Mouse (Mus musculus): ENCODE results near the gene Mlycd. TPM values are rescaled to one million over a fixed set of nuclear protein-coding genes. Genes with fewer than 3 reads are reported as not detected.

Mlycd gene
- polyA plus RNA-seq, 1 experiment = 4.7 TPM

GRCm38 (mm10) chr8:119437506-119437905 lies 42.8 kb downstream of the Mlycd start:
- 33% methylated on average over 11 of the region's 11 CpGs for WGBS
- H3K4me1 ChIP-seq (ENCODE audit: control insufficient read depth, insufficient read depth, low read length) = peaks cover 8% of the 10 kb centered on the region
- H3K4me3 ChIP-seq (replicated peaks; ENCODE audit: control insufficient read depth, low read depth, low read length) = peak overlapping the region; percentile 68
- TF ChIP-seq POLR2A (IDR thresholded peaks at IDR 0.05; ENCODE audit: borderline replicate concordance, control insufficient read depth, low read depth, low read length) (no peak), CTCF (IDR thresholded peaks at IDR 0.05; ENCODE audit: control insufficient read depth, insufficient read depth, low read length) (no peak)
- peak overlapping the region; percentile 84 for H3K27ac ChIP-seq (ENCODE audit: control insufficient read depth, insufficient read depth, low read depth, low read length, poor library complexity)

- Histone ChIP-seq H3K27ac (ENCODE audit: control insufficient read depth, insufficient read depth, low read depth, low read length, poor library complexity) (no peak overlapping the region), H3K4me3 (replicated peaks; ENCODE audit: control insufficient read depth, low read depth, low read length) (no peak overlapping the region), H3K4me1 (ENCODE audit: control insufficient read depth, insufficient read depth, low read length) (peaks cover 8% of the 10 kb centered on the region)
- TF ChIP-seq CTCF (IDR thresholded peaks at IDR 0.05; ENCODE audit: control insufficient read depth, insufficient read depth, low read length) (no peak), POLR2A (IDR thresholded peaks at IDR 0.05; ENCODE audit: borderline replicate concordance, control insufficient read depth, low read depth, low read length) (no peak)
- 70% methylated on average over 6 of the region's 6 CpGs for WGBS
These were observed 44.2 kb downstream of the Mlycd start for GRCm38 (mm10) chr8:119438876-119439275.

- H3K4me3 ChIP-seq (replicated peaks; ENCODE audit: control insufficient read depth, low read depth, low read length) = no peak overlapping the region
- H3K4me1 ChIP-seq (ENCODE audit: control insufficient read depth, insufficient read depth, low read length) = peaks cover 8% of the 10 kb centered on the region
- H3K27ac ChIP-seq (ENCODE audit: control insufficient read depth, insufficient read depth, low read depth, low read length, poor library complexity) = no peak overlapping the region
- WGBS = 94% methylated on average over 2 of the region's 2 CpGs
- TF ChIP-seq CTCF (IDR thresholded peaks at IDR 0.05; ENCODE audit: control insufficient read depth, insufficient read depth, low read length) = no peak
- TF ChIP-seq POLR2A (IDR thresholded peaks at IDR 0.05; ENCODE audit: borderline replicate concordance, control insufficient read depth, low read depth, low read length) = no peak
These were observed 44.7 kb downstream of the Mlycd start for GRCm38 (mm10) chr8:119439424-119439823.

DNA sequence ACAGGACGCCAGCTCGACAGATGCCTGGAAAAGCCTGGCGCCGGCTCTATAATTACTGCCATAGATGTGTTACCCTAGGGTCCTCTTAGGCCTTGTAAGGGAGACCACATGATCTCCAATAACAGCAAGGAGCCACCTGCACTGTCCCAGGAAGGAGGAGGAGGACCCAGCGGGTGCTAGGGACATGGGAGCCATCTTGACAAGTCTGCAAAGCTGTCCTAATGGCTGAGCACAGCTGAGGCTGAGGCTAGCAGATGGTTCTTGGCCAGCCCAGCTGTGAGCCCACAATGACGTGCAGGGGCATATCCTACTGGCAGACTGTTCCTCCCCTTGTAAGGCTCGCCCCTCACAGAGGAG lies 45.2 kb downstream of the Mlycd start:
- H3K27ac ChIP-seq (ENCODE audit: control insufficient read depth, insufficient read depth, low read depth, low read length, poor library complexity) = no peak overlapping the region
- WGBS = 80% methylated on average over 7 of the region's 7 CpGs
- peaks cover 8% of the 10 kb centered on the region for H3K4me1 ChIP-seq (ENCODE audit: control insufficient read depth, insufficient read depth, low read length)
- H3K4me3 ChIP-seq (replicated peaks; ENCODE audit: control insufficient read depth, low read depth, low read length) = no peak overlapping the region
- TF ChIP-seq POLR2A (IDR thresholded peaks at IDR 0.05; ENCODE audit: borderline replicate concordance, control insufficient read depth, low read depth, low read length) (no peak), CTCF (IDR thresholded peaks at IDR 0.05; ENCODE audit: control insufficient read depth, insufficient read depth, low read length) (no peak)

DNA sequence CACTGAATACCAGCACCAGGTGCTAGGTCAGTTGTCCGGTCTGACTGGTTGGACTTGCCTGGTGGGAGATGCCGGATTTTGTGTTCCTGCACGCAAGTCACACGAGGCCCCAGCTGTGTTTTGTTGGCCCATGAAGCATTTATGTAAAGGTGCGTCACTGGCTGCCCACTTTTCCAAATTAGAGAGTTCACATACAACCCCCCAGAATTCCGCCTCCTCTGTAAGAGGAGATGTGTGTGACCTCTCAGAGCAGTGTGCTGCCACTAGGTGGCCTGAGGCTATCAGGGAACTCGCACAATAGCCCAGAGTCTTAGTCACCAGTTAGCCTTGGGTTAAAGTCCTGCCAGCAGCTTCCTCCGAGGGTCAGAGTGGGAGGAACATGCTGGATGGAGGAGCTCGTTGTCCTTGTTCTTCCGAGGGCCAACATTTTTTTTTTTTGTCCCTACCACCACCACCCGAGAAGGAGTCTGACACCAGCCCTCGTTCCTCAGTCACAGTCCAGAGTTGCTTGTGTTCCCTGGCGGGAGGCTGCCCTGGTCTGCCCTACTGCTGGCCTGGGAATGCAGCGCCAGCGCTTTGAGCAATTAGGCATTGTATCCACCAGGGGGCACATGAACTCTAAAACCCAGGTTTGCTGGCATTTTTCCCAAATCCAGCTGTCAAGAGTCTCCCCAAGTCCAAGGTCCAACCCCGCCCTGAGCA lies 45.7 kb downstream of the Mlycd start:
- Histone ChIP-seq H3K4me3 (replicated peaks; ENCODE audit: control insufficient read depth, low read depth, low read length) (no peak overlapping the region), H3K4me1 (ENCODE audit: control insufficient read depth, insufficient read depth, low read length) (peaks cover 8% of the 10 kb centered on the region), H3K27ac (ENCODE audit: control insufficient read depth, insufficient read depth, low read depth, low read length, poor library complexity) (no peak overlapping the region)
- WGBS = 36% methylated on average over 16 of the region's 16 CpGs
- TF ChIP-seq CTCF (IDR thresholded peaks at IDR 0.05; ENCODE audit: control insufficient read depth, insufficient read depth, low read length) (peak; percentile 57), POLR2A (IDR thresholded peaks at IDR 0.05; ENCODE audit: borderline replicate concordance, control insufficient read depth, low read depth, low read length) (no peak)

GRCm38 (mm10) chr8:119440952-119441270 lies 46.2 kb downstream of the Mlycd start:
- Histone ChIP-seq H3K27ac (ENCODE audit: control insufficient read depth, insufficient read depth, low read depth, low read length, poor library complexity) (no peak overlapping the region), H3K4me3 (replicated peaks; ENCODE audit: control insufficient read depth, low read depth, low read length) (no peak overlapping the region), H3K4me1 (ENCODE audit: control insufficient read depth, insufficient read depth, low read length) (peaks cover 8% of the 10 kb centered on the region)
- 52% methylated on average over 1 of the region's 1 CpGs for whole genome bisulfite sequencing
- TF ChIP-seq POLR2A (IDR thresholded peaks at IDR 0.05; ENCODE audit: borderline replicate concordance, control insufficient read depth, low read depth, low read length) (no peak), CTCF (IDR thresholded peaks at IDR 0.05; ENCODE audit: control insufficient read depth, insufficient read depth, low read length) (no peak)

GRCm38 (mm10) chr8:119442013-119442412 lies 47.3 kb downstream of the Mlycd start:
- 30% methylated on average over 5 of the region's 5 CpGs for WGBS
- peaks cover 6% of the 10 kb centered on the region; the same call in 1 of the 2 replicates for H3K4me1 ChIP-seq (ENCODE audit: control insufficient read depth, insufficient read depth, low read length)
- TF ChIP-seq CTCF (IDR thresholded peaks at IDR 0.05; ENCODE audit: control insufficient read depth, insufficient read depth, low read length) = no peak
- no peak for TF ChIP-seq POLR2A (IDR thresholded peaks at IDR 0.05; ENCODE audit: borderline replicate concordance, control insufficient read depth, low read depth, low read length)
- H3K27ac ChIP-seq (ENCODE audit: control insufficient read depth, insufficient read depth, low read depth, low read length, poor library complexity) = peak overlapping the region; percentile 33; the same call in 1 of the 2 replicates
- no peak overlapping the region for H3K4me3 ChIP-seq (replicated peaks; ENCODE audit: control insufficient read depth, low read depth, low read length)

- H3K4me1 ChIP-seq (ENCODE audit: control insufficient read depth, insufficient read depth, low read length) = peaks cover 6% of the 10 kb centered on the region; the same call in 1 of the 2 replicates
- TF ChIP-seq CTCF (IDR thresholded peaks at IDR 0.05; ENCODE audit: control insufficient read depth, insufficient read depth, low read length) (no peak), POLR2A (IDR thresholded peaks at IDR 0.05; ENCODE audit: borderline replicate concordance, control insufficient read depth, low read depth, low read length) (no peak)
- H3K4me3 ChIP-seq (replicated peaks; ENCODE audit: control insufficient read depth, low read depth, low read length) = no peak overlapping the region
- 91% methylated on average over 8 of the region's 8 CpGs for WGBS
- no peak overlapping the region for H3K27ac ChIP-seq (ENCODE audit: control insufficient read depth, insufficient read depth, low read depth, low read length, poor library complexity)
These were observed 48.3 kb downstream of the Mlycd start for GRCm38 (mm10) chr8:119442970-119443369.
